Mouse (Mus musculus): ENCODE data around the gene Uchl1.

The Uchl1 gene

GRCm38 (mm10) chr5:66701951-66702350 lies 26.1 kb downstream of the Uchl1 start:
- in situ Hi-C loops (cut with MboI; ENCODE audit: unreplicated experiment in 2 of 2), result loop anchor here in 1 of 2 experiments (10.0 kb wide), 1 partner anchor 303 kb away; no protein-coding TSS in a partner anchor

GRCm38 (mm10) chr5:66703317-66704004 lies 27.6 kb downstream of the Uchl1 start:
- in situ Hi-C loops (cut with MboI; ENCODE audit: unreplicated experiment in 2 of 2), result loop anchor here in 1 of 2 experiments (10.0 kb wide), 1 partner anchor 301 kb away; no protein-coding TSS in a partner anchor

- in situ Hi-C loops (cut with MboI; ENCODE audit: unreplicated experiment in 2 of 2), result loop anchor here in 1 of 2 experiments (10.0 kb wide), 1 partner anchor 297 kb away; no protein-coding TSS in a partner anchor
These were observed 32.0 kb downstream of the Uchl1 start for GRCm38 (mm10) chr5:66707859-66708258.

GRCm38 (mm10) chr5:66710445-66711019 lies 34.6 kb downstream of the Uchl1 start:
- in situ Hi-C loops (cut with MboI; ENCODE audit: unreplicated experiment in 2 of 2), result no loop called here

- in situ Hi-C loops (cut with MboI; ENCODE audit: unreplicated experiment in 2 of 2), result no loop called here
These were observed 36.9 kb downstream of the Uchl1 start for GRCm38 (mm10) chr5:66712801-66713200.

- in situ Hi-C loops (cut with MboI; ENCODE audit: unreplicated experiment in 2 of 2), result no loop called here
These were observed 39.6 kb downstream of the Uchl1 start for GRCm38 (mm10) chr5:66715498-66715931.

- in situ Hi-C loops (cut with MboI; ENCODE audit: unreplicated experiment in 2 of 2), result no loop called here
These were observed 42.0 kb downstream of the Uchl1 start for GRCm38 (mm10) chr5:66717931-66718330.

- in situ Hi-C loops (cut with MboI; ENCODE audit: unreplicated experiment in 2 of 2), result no loop called here
These were observed 42.5 kb downstream of the Uchl1 start for GRCm38 (mm10) chr5:66718413-66718812.

- in situ Hi-C loops (cut with MboI; ENCODE audit: unreplicated experiment in 2 of 2), result no loop called here
These were observed 43.0 kb downstream of the Uchl1 start for GRCm38 (mm10) chr5:66718880-66719279.

- in situ Hi-C loops (cut with MboI; ENCODE audit: unreplicated experiment in 2 of 2), result no loop called here
These were observed 45.0 kb downstream of the Uchl1 start for GRCm38 (mm10) chr5:66720921-66721320.

GRCm38 (mm10) chr5:66722586-66722985 lies 46.7 kb downstream of the Uchl1 start:
- in situ Hi-C loops (cut with MboI; ENCODE audit: unreplicated experiment in 2 of 2), result no loop called here

GRCm38 (mm10) chr5:66723037-66723436 lies 47.1 kb downstream of the Uchl1 start:
- in situ Hi-C loops (cut with MboI; ENCODE audit: unreplicated experiment in 2 of 2), result no loop called here

GRCm38 (mm10) chr5:66723626-66724025 lies 47.7 kb downstream of the Uchl1 start:
- in situ Hi-C loops (cut with MboI; ENCODE audit: unreplicated experiment in 2 of 2), result no loop called here

- in situ Hi-C loops (cut with MboI; ENCODE audit: unreplicated experiment in 2 of 2), result no loop called here
These were observed 53.4 kb downstream of the Uchl1 start for GRCm38 (mm10) chr5:66729306-66729705.

GRCm38 (mm10) chr5:66730621-66731301 lies 54.9 kb downstream of the Uchl1 start:
- in situ Hi-C loops (cut with MboI; ENCODE audit: unreplicated experiment in 2 of 2), result no loop called here

- in situ Hi-C loops (cut with MboI; ENCODE audit: unreplicated experiment in 2 of 2), result no loop called here
These were observed 55.4 kb downstream of the Uchl1 start for GRCm38 (mm10) chr5:66731302-66731697.

GRCm38 (mm10) chr5:66733556-66733955 lies 57.7 kb downstream of the Uchl1 start:
- in situ Hi-C loops (cut with MboI; ENCODE audit: unreplicated experiment in 2 of 2), result no loop called here
